Mouse (Mus musculus): ENCODE results near the gene Paqr7.

The Paqr7 gene

DNA sequence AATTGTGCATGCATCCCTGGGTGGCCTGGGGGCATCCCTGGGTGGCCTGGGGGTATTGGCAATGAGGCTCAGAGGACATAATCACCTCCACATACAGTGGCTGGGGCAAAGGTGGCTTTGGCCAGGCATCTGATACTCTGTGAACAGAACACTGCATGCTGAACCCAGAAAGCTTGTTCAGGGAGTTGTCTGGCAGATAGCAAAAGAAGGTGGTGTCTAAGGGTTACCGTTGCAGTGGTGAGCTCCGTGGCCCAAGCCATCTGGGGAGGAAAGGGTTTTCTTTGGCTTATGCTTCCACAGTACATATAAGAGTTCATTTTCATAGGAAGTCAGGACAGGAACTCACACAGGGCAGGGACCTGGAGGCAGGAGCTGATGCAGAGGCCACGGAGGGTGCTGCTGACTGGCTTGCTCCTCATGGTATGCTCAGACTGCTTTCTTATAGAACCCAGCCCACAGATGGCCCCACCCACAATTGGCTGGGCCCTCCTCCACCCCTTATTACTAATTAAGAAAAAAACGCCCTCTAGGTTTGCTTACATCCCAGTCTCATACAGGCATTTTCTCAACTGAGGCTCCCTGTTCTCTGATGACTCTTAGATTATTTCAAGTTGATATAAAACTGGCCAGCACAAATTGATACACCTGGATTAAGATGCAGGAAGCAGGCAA, 7.3 kb downstream of the Paqr7 start:
- no peak for DNase-seq (ENCODE audit: low spot score)

DNA sequence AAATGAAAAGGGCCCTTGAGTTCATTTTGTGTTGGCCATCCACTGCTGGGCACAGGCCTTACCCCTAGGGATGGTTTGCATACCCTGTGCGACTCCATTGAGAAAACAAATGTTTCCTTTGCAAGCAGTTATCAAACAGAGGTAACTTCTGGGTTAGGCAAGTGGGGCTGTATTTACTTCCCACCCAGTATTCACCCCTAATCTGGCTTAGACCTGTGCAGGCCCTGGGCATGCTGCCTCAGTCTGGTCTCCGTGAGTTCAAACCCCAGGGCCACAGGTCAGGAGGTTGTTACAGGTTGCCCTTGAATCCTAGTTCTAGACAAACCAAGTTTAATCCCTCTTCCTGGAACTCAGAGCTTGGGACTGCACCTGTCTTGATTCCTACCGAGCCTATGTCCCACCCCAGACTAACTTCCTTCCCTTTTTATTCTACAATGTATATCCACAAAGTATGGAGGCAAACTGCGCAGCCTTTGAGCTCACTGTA, 8.8 kb downstream of the Paqr7 start:
- DNase-seq (ENCODE audit: low spot score) = no peak

DNA sequence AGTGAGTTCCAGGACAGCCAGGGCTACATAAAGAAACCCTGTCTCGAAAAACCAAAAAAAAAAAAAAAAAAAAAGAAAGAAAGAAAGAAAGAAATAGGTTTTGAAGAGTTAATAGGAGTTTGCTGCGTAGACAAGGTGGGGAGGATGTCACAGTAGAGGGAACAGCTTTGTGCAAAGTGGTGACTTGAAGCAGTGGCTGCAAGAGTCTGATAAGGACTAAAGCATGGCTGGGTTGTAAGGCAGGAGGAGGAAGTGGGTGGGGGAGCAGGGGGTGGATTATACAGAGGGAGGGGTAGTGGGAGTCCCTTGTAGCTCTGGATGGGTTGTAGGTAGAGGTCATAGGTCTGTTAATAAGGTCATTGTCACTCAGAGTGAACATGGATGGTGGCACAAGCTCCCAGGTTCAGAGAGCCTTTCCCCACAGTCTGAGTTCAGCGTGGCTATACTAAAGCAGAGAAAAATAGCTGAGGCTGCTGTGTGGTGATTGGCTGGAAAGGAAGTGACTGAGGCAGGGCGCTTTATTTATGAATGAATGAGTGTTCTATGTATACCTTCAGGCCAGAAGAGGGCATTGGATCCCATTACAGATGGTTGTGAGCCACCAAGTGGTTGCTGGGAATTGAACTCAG, 9.6 kb downstream of the Paqr7 start:
- DNase-seq (ENCODE audit: low spot score) = no peak

DNA sequence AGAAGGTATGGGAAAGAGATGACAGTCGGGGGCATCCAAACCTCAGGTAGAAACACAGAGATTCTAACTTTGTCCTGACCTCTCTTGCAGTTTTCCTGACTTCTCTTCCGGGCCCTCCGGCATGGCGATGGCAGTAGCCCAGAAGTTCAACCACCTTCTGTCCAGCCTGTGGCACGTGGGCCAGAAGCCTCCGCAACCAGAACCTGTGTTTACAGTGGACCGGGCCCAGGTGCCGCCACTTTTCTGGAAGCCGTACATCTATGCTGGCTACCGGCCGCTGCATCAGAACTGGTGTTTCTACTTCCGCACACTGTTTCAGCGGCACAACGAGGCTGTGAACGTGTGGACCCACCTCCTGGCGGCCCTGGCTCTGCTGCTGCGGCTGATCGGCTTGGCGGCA, 10.2 kb downstream of the Paqr7 start:
- no peak for DNase-seq (ENCODE audit: low spot score)

DNA sequence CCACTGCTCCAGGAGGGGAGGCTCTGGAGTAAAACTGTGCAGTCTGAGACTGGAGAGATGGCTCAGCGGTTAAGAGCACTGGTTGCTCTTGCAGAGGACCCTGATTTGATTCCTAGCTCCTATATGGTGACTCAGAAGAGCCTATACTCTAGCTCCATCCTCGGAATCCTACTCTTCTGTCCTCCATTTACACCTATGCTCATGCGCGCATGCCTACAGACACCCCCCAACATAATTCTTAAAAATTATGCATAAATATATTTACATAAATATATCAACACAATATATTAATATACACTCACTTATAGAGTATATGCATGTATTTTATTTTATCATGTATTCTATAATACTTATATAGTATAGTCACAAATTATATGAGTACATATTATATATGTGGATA, 13.9 kb downstream of the Paqr7 start:
- DNase-seq (ENCODE audit: low spot score) = no peak

DNA sequence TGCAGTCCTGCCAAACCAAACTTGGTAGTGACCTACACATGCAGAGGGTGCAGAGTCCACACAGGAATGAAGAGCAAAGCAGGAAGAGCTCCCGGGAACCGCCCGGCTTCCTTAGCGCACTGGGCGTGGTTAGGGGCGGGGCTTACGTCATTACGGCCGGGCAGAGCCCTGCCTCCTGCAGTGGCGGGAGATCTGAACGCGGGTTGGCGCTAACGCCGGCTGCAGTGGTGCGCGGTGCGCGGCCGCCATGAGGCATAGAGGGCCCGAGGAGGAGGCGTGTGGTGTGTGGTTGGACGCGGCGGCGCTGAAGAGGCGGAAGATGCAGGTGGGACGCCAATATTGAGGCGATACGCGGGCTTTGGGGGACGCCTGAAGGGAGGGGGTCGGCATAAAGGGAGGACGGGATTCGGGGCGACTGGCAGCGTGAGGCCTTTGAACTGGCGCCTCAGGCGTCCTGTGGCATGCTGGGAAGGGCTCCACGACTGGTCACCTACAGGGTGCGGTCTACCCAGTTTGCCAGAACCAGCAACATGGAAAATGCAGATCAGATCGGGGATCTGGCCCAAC, 14.4 kb downstream of the Paqr7 start, which contains the start of gene Aunip:
Aunip (plus strand) TSS at position 155 of the 567 bp plus-strand sequence.
- peak; percentile 86 for DNase-seq (ENCODE audit: low spot score)

DNA sequence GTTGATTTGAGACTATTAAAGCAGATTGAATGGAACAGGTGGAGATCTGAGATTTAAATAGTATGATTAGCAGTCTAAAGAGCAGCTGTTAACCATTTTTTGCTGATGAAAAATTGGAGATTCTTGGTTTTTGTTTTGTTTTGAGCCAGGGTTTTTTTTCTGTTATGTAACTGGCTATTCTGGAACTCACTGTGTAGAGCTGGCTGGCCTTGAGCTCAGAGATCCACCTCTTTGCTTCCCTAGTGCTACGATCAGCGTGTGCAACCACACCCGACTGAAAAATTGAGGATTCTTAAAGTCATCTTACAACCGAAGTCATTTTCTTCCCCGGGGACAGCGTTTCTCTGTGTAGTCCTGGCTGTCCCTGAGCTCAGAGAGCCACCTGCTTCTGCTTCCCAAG, 15.2 kb downstream of the Paqr7 start:
- DNase-seq (ENCODE audit: low spot score) = no peak

DNA sequence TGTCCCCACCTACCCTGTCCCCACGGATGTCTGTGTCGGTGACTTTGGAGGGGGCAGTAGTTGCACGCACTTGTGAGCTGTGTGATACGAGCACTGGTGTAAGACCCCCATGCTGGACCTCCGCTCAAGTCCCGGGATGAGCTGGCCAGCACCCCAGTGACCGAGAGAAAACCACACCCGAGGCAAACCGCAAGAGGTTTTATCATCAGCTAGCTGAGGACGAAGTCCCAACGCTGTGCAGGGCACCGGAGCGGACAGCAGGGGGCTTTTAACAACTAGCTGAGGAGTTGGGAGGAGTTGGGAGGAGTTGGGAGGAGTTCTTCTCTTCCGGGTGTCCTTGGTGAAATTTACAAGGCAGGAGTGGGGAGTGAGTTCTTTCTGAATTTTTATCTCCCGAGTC, 16.3 kb downstream of the Paqr7 start:
- DNase-seq (ENCODE audit: low spot score) = peak; percentile 55

DNA sequence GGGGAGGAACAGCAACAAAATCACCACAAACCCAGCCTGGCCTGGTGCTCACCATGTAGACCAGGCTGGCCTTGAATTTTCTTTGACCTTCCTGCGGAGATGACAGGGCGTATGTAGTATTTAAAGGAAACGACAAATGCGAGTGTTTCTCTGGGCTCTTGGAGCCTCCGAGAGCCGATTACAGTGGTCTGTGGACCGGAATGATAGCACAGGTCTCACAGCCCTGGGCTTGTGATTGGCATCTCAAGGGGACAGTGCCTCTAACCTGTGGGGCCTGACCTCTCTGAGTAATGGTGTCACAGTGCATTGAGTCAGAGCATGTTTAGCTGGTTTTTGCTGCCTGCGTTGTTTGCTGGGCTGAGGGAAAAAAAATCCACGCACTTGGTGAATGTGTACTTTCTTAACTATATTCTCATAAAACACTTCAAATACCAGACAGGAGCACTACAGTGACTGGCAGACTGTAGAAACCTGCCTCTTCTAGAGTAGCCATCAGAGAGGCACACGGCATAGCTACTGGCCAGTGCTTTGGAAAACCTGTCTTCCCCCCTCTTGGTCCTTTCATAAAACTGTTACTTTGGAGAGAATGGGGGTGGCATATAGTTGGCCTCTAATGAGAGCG, 17.9 kb downstream of the Paqr7 start:
- DNase-seq (ENCODE audit: low spot score) = no peak

DNA sequence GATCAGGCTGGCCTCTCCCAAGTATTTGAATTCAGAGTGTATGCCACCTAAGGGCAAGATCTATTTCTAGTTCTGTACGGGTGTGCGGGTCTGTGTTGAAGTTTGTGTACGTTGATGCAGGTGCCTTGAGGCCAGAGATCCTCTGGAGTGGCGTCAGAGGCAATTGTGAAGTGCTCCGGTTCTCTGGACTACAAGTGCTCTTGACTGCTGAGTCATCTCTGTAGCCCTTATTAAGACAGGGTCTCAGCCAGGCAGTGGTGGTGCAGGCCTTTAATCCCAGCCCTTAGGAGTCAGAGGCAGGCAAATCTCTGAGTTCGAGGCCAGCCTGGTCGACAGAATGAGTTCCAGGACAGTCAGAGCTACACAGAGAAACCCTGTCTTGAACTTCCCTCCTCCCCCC, 19.1 kb downstream of the Paqr7 start:
- no peak for DNase-seq (ENCODE audit: low spot score)

DNA sequence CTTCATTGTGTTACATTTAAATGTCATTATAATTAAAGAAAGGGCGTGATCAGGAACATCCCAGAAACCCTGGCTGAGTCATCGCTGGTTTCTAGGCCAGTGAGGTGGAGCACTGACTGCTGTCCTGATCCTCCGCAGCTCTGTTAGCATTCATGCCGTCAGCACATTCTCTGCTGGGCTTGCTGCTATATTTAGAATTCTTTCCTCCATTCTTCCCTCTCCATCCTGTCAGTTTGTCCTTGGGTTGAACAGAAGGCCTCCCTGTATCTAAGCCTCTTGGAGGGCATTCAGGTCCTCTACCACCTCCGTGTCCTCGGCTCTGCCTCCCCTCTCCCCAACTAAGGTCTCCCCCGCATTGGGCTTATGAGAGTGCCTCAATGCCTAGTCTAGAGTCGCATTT, 20.5 kb downstream of the Paqr7 start:
- no peak for DNase-seq (ENCODE audit: low spot score)

DNA sequence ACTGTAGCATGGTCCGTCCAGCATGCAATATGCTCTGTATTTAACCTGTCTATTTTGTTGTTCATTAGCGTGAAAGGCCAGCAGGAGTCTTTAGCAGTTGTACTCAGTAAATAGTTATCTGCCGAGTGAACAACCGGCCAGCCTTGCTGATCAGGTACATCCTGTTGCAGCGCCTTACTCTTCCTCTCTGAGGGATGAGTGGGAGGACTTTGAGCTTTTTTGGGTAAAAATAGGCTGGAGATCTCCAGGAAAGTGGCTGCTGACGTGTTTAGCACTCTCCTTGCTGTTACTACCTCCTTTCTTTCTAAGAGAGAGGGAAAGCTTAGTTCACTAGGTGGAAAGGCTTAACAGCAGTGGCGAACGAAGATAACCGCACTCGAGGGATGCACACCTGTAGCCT, 21.2 kb downstream of the Paqr7 start:
- DNase-seq (ENCODE audit: low spot score) = no peak

DNA sequence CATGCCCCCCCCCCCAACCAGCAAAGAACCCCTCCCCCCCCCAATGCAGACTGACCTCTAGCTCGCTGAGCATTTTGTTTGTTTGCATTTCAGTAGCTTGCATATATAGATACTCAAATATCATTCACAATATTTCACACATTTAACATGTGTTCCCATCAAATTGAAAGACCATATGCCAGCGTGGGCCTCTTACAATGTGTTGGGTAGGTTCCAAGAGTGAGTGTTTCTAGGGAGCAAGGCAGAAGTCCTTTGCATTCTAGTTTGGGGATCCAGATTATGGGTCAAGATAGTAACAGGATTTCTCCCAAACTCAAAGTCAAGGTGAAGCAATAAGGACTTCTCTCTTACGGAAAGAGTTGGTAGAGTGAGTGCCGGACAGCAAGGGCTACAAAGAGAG, 22.0 kb downstream of the Paqr7 start:
- DNase-seq (ENCODE audit: low spot score) = peak; percentile 53

DNA sequence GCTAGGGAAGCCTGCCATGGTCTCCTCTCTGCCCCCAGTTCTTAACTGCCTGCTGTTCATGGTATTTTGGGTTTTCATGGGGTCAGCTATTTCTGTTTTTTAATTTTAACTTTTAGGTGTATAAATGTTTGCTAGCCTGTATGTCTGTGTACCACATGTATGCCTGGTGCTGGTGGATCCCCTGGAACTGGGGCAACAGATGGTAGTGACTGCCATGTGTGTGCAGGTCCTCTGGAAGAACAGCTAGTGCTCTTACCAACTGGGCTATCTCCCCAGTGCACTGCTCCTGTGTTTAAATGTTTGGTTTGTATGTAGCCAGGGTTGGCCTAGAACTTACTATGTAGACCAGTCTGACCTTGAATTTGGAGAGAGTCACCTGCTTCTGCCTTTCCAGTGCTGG, 22.8 kb downstream of the Paqr7 start:
- no peak for DNase-seq (ENCODE audit: low spot score)

DNA sequence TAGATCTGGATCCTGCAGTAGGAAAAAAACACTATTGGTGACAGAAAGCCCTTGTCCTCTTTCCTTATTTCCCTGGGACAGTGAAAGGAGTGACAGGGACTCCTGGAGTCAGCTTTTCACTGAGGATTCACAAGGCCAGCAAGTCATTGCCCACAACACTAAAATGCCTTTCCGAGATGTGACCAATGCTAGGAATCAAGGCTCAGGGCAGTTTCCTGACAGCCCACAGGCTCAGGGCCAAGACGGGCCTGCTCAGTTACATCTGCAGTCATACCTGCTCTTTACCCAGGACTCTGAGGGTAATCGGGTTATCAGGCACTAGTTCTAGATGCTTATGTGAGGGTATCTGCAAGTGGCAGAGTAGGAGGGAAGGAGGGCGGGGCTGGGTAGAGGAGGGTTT, 26.9 kb downstream of the Paqr7 start:
- DNase-seq (ENCODE audit: low spot score) = no peak

DNA sequence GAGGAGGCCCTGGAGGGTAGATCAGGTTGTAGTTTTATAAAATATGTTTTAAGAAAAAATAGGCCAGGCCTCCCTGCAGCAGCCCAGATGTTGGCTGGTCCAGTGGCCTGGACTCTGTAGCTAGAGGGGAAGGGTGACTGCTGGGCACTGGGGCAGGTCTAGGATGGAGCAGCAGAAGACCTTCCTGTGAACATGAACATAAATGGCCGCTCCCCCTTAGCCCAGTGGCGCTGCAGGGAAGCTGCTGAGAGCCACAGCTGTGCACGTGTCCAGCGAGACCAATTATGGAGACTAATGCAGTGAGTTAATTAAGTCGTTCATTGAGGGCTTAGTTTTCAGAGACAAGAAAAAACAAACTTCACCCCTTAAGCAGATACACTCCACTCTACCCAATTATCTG, 29.3 kb downstream of the Paqr7 start:
- no peak for DNase-seq (ENCODE audit: low spot score)

DNA sequence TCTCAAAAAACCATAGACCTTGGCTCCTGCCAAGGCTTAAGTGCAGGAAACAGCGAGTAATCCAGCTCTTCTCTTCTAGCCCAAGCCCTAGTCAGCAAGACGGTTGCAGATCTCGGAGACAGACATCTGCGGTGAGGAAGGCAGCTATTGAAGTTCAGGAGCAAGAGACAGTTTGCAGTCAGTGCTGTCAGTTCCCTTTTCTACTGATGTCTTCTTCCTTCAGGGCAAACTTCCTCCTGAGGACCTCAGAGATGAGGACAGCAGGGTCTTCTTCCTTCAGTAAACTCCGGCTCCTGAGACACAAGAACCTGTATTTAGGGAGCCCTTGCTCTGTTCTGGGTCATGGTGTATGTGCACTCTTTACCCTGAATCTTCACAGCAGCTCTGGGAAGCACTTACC, 29.7 kb downstream of the Paqr7 start:
- DNase-seq (ENCODE audit: low spot score) = no peak

DNA sequence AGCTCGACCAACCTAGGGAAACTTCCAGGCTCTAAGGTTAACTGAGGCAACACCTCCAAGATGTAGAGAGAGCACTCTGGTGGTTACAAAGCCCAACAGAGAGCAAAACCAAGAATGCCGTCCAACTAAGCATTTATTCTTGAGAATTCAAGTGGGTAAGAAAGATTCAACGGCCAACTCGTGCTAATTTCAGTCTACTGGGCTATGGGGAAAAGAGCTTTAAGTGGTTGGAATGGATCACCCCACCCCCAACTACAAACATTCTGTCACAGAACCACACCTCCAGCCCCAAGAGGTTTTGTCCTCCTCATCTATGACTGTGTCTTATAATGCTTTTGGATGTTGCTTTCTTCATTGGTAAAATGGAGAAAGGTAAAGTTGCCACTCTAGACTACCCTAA, 36.4 kb downstream of the Paqr7 start:
- DNase-seq (ENCODE audit: low spot score) = no peak

DNA sequence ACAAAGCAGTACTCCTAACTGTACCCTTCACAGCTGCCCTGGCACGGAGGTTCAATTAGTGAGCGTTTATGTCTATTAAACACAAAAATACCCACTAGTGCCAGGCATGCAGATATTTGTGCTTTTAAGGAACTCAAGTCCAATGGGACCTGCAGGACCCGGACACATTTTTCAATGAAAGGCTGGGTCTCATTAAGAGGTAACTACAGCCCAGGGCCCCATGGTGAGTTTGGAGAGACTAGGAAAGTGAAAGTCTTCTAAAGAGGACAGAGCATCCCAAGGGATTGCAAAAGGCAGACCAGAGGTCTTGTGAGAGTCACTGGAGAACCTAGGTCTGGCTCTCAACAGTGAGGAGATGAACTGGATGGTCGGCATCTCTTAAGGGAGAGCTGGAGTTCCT, 36.9 kb downstream of the Paqr7 start:
- DNase-seq (ENCODE audit: low spot score) = no peak

DNA sequence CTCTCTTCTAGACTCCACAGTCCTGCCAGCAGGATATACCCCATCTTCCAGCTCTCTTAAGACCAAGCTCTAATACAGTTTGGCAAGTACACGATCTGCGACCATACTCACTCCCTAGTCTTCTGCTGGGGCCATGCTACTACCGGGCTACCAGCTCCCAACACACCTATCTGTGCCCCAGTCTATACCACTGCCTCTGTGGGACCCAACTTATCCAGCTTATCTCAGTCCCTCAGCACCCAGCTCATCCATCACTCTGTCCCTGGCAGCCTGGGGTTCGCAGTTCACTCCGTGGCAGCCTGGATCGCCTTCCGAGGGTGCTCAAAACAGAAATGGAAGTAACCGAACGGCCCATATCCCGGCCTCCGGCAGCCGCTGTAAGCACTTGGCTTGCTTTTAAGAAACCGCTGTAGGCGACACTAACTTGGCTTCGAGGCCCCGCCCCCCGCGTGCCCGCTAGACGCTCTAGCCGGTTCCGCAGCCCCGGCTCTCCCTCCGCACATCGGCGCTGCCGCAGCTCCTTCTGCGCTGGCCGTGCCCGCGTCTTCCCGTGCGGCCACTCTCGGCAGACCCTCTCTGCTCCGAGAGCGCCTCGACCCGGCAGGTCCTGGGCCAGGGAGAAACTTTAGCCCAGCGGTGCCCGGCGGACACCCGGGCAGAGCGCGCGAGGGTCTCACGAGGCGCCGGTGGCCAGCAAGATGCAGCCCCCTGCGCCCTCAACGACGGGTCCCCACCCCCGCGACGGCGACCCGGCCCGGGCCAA, 37.8 kb downstream of the Paqr7 start:
- peak; percentile 47 for DNase-seq (ENCODE audit: low spot score)

DNA sequence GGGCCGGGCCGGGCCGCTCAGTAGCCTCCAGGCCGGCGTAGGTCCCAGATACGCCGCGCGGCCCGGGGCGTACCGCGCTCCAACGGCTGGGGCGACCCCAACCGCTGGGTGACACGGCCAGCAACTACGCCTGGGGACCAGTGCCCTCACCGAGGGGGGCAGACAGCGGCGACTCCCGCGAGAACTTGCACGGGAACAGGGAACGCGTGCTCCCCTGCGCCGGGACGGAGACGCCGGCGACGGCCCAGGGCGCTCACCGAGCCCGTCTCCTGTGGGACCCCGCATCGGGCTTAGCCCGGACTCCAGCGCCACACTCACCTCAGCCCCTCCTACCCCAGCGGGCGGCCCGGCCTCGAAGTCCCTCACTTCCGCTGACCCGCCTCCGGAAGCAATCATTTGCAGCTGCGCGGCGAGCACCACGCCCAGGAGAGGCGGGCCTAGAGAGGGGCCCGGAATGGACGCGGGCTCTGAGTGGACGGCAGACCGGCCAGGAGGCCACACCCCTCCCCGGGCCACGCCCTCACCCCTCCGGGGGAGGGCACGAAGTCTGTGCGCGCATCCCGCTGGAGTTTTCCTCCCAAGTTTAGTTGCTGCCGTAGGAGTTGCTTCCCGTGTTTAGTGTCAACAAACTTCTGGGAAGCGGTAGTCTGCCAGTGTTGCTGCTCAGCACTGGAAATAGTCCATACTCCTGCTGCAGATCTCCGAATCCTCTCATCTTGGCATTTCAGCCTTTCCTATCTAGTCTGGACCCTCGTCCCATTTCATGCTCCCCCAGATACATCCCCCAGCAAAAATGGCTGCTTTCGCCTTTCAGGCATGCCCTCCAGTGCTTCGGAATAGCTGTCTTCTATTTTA, 38.7 kb downstream of the Paqr7 start, which contains the start of gene Mtfr1l:
Mtfr1l (minus strand) TSS at position 456 of the 855 bp plus-strand sequence.
- peak; percentile 97 for DNase-seq (ENCODE audit: low spot score)

Data from layer of hippocampus, adult 11-12 months (tissue).